Mouse (Mus musculus) heart, embryonic 15.5 days (tissue): ENCODE data around the gene Psmc3ip. TPM values are rescaled to one million over a fixed set of nuclear protein-coding genes. Genes with fewer than 3 reads are reported as not detected.
A peak's percentile ranks its signal among the peaks of the same experiment; 100 is the strongest.

ENCODE experiments used
- ATAC-seq: fragments of 200-750 bp; cut with Nextera tagmentation; replicated peaks from 2 replicates; pipeline ENCODE4 v1.8.0; 2017; ENCODE audit warnings: low read depth, moderate TSS enrichment; ENCODE audit not compliant: insufficient number of reproducible peaks, insufficient read depth, low FRiP score
- H3K27ac ChIP-seq: fragments of 300-500 bp; sonication (generic); 2 replicates; pipeline ENCODE4 v1.5.1; 2015; ENCODE audit warnings: mild to moderate bottlenecking, inconsistent platforms
- H3K27me3 ChIP-seq: fragments of 300-500 bp; sonication (generic); 2 replicates; pipeline ENCODE4 v1.6.1; 2015; ENCODE audit warnings: inconsistent platforms
- H3K36me3 ChIP-seq: fragments of 300-500 bp; sonication (generic); 2 replicates; pipeline ENCODE4 v1.6.1; 2015; ENCODE audit warnings: mild to moderate bottlenecking, inconsistent platforms
- H3K4me1 ChIP-seq: fragments of 300-500 bp; sonication (generic); replicated peaks from 2 replicates; pipeline ENCODE4 v1.6.1; 2015; ENCODE audit warnings: inconsistent platforms
- H3K4me2 ChIP-seq: fragments of 300-500 bp; sonication (generic); 2 replicates; pipeline ENCODE4 v1.6.1; 2015; ENCODE audit warnings: inconsistent platforms, mild to moderate bottlenecking, moderate library complexity
- H3K4me3 ChIP-seq: fragments of 300-500 bp; sonication (generic); 2 replicates; pipeline ENCODE4 v1.5.1; 2015; ENCODE audit warnings: mild to moderate bottlenecking, inconsistent platforms
- H3K9ac ChIP-seq: fragments of 300-500 bp; sonication (generic); 2 replicates; pipeline ENCODE4 v1.6.1; 2015; ENCODE audit warnings: mild to moderate bottlenecking, inconsistent platforms
- H3K9me3 ChIP-seq: fragments of 300-500 bp; sonication (generic); replicated peaks from 2 replicates; pipeline ENCODE4 v1.6.1; 2016; ENCODE audit warnings: inconsistent platforms
- WGBS: fragments of 180-500 bp; shearing (Covaris S2); methylation state at CpG from one replicate; pipeline ENCODE4 v1.1.7; 2015; ENCODE audit warnings: mixed read lengths; 5-methylcytosine and 5-hydroxymethylcytosine counted together
- polyA plus RNA-seq: library from polyadenylated mRNA; unstranded; fragments of >200 nt; fragmentation: Nextera tagmentation; extraction: Ambion mirVana; gene quantifications from 2 replicates; pipeline ENCODE4 v1.2.1, GENCODE M21; 2015

The Psmc3ip gene
- 16.6 and 20.0 TPM in 2 replicates for polyA plus RNA-seq

- Histone ChIP-seq H3K4me3 (peak within 1 kb of the TSS; percentile 77), H3K27ac (peak within 1 kb of the TSS; percentile 99), H3K9me3 (no peaks in the 10 kb centered on the region), H3K4me2 (peak within 1 kb of the TSS; percentile 90), H3K36me3 (peaks cover 62% of the 10 kb centered on the region), H3K9ac (peak within 1 kb of the TSS; percentile 79), H3K27me3 (no peaks in the 10 kb centered on the region), H3K4me1 (peaks cover 14% of the 10 kb centered on the region)
- peak; percentile 95 for ATAC-seq
- under 1% methylated on average over 43 of the region's 43 CpGs for WGBS
Measured at GRCm38 (mm10) chr11:101095314-101096024, at the start of gene Psmc3ip. Gene Psmc3ip, minus strand, starts transcription at chr11:101095436.

GRCm38 (mm10) chr11:101143338-101144225 is 48.3 kb upstream of the Psmc3ip start:
- ATAC-seq = no peak; the same call in 1 of the 2 replicates
- H3K9ac ChIP-seq = no peak overlapping the region
- no peaks in the 10 kb centered on the region for H3K36me3 ChIP-seq
- H3K27me3 ChIP-seq = no peaks in the 10 kb centered on the region
- H3K4me1 ChIP-seq = peaks cover 33% of the 10 kb centered on the region
- no peak overlapping the region for H3K27ac ChIP-seq
- no peaks in the 10 kb centered on the region for H3K9me3 ChIP-seq
- 27% methylated on average over 19 of the region's 19 CpGs for WGBS
- H3K4me2 ChIP-seq = peak overlapping the region; percentile 59
- peak overlapping the region; percentile 38 for H3K4me3 ChIP-seq

- no peaks in the 10 kb centered on the region for H3K27me3 ChIP-seq
- H3K4me1 ChIP-seq = peaks cover 33% of the 10 kb centered on the region
- no peak overlapping the region for H3K9ac ChIP-seq
- H3K9me3 ChIP-seq = no peaks in the 10 kb centered on the region
- no peak for ATAC-seq
- no peak overlapping the region for H3K4me2 ChIP-seq
- no peak overlapping the region for H3K4me3 ChIP-seq
- H3K36me3 ChIP-seq = no peaks in the 10 kb centered on the region
- H3K27ac ChIP-seq = no peak overlapping the region
- WGBS = 82% methylated on average over 10 of the region's 10 CpGs
Measured at GRCm38 (mm10) chr11:101142215-101142967, 47.2 kb upstream of the Psmc3ip start.

GRCm38 (mm10) chr11:101141088-101141487 is 45.9 kb upstream of the Psmc3ip start:
- Histone ChIP-seq H3K27me3 (no peaks in the 10 kb centered on the region), H3K9ac (no peak overlapping the region), H3K4me1 (peaks cover 33% of the 10 kb centered on the region), H3K4me2 (no peak overlapping the region), H3K4me3 (no peak overlapping the region), H3K36me3 (no peaks in the 10 kb centered on the region), H3K9me3 (no peaks in the 10 kb centered on the region), H3K27ac (peak overlapping the region; percentile 70)
- 75% methylated on average over 8 of the region's 8 CpGs for WGBS
- ATAC-seq = no peak

- peak overlapping the region; percentile 70 for H3K27ac ChIP-seq
- peak; percentile 53 for ATAC-seq
Measured at GRCm38 (mm10) chr11:101140164-101140819, 45.1 kb upstream of the Psmc3ip start.

GRCm38 (mm10) chr11:101138536-101139181 is 43.4 kb upstream of the Psmc3ip start:
- WGBS = 28% methylated on average over 15 of the region's 15 CpGs
- H3K36me3 ChIP-seq = no peaks in the 10 kb centered on the region
- H3K9ac ChIP-seq = 0 out of 2 replicates have a peak overlapping the region, but pooled peaks have one; percentile 27
- H3K4me1 ChIP-seq = peaks cover 37% of the 10 kb centered on the region
- no peak for ATAC-seq
- no peaks in the 10 kb centered on the region for H3K27me3 ChIP-seq
- no peaks in the 10 kb centered on the region for H3K9me3 ChIP-seq
- H3K4me2 ChIP-seq = peak overlapping the region; percentile 40
- H3K27ac ChIP-seq = no peak overlapping the region
- peak overlapping the region; percentile 12; the same call in 1 of the 2 replicates for H3K4me3 ChIP-seq

More at GRCm38 (mm10) chr11:101140164-101140819, 45.1 kb upstream of the Psmc3ip start:
- 33% methylated on average over 27 of the region's 27 CpGs for WGBS
- Histone ChIP-seq H3K27me3 (no peaks in the 10 kb centered on the region), H3K9ac (peak overlapping the region; percentile 43), H3K9me3 (no peaks in the 10 kb centered on the region), H3K4me2 (peak overlapping the region; percentile 67), H3K36me3 (no peaks in the 10 kb centered on the region), H3K4me1 (peaks cover 33% of the 10 kb centered on the region), H3K4me3 (peak overlapping the region; percentile 44)

GRCm38 (mm10) chr11:101137000-101137399 is 41.8 kb upstream of the Psmc3ip start:
- Histone ChIP-seq H3K9ac (no peak overlapping the region), H3K4me1 (peaks cover 33% of the 10 kb centered on the region), H3K9me3 (no peaks in the 10 kb centered on the region), H3K27me3 (no peaks in the 10 kb centered on the region), H3K4me2 (no peak overlapping the region), H3K27ac (no peak overlapping the region), H3K36me3 (no peaks in the 10 kb centered on the region), H3K4me3 (no peak overlapping the region)
- no peak for ATAC-seq
- WGBS = 68% methylated on average over 7 of the region's 7 CpGs

- no peaks in the 10 kb centered on the region for H3K27me3 ChIP-seq
- no peak overlapping the region for H3K4me3 ChIP-seq
- H3K27ac ChIP-seq = no peak overlapping the region
- H3K36me3 ChIP-seq = no peaks in the 10 kb centered on the region
- 58% methylated on average over 13 of the region's 13 CpGs for WGBS
- peaks cover 23% of the 10 kb centered on the region for H3K4me1 ChIP-seq
- no peaks in the 10 kb centered on the region for H3K9me3 ChIP-seq
- no peak overlapping the region for H3K9ac ChIP-seq
- no peak for ATAC-seq
- no peak overlapping the region for H3K4me2 ChIP-seq
Measured at GRCm38 (mm10) chr11:101134217-101134865, 39.1 kb upstream of the Psmc3ip start.

- no peak overlapping the region for H3K4me2 ChIP-seq
- H3K4me3 ChIP-seq = no peak overlapping the region
- WGBS = 55% methylated on average over 12 of the region's 12 CpGs
- peaks cover 22% of the 10 kb centered on the region for H3K4me1 ChIP-seq
- no peak overlapping the region for H3K27ac ChIP-seq
- no peak overlapping the region for H3K9ac ChIP-seq
- H3K36me3 ChIP-seq = no peaks in the 10 kb centered on the region
- H3K27me3 ChIP-seq = no peaks in the 10 kb centered on the region
- ATAC-seq = no peak
- no peaks in the 10 kb centered on the region for H3K9me3 ChIP-seq
Measured at GRCm38 (mm10) chr11:101133037-101133436, 37.8 kb upstream of the Psmc3ip start.

GRCm38 (mm10) chr11:101131701-101132100 is 36.5 kb upstream of the Psmc3ip start:
- H3K4me2 ChIP-seq = no peak overlapping the region
- WGBS = 87% methylated on average over 6 of the region's 6 CpGs
- H3K36me3 ChIP-seq = peaks cover 2% of the 10 kb centered on the region
- no peaks in the 10 kb centered on the region for H3K27me3 ChIP-seq
- peaks cover 22% of the 10 kb centered on the region for H3K4me1 ChIP-seq
- no peak overlapping the region for H3K27ac ChIP-seq
- no peak overlapping the region for H3K9ac ChIP-seq
- no peak for ATAC-seq
- no peaks in the 10 kb centered on the region for H3K9me3 ChIP-seq
- H3K4me3 ChIP-seq = no peak overlapping the region
